Mouse (Mus musculus) cortical plate, adult 2 months (tissue): Measurements from ENCODE around the gene Fgfr2.

ENCODE experiments used
- CTCF ChIP-seq: fragments of 200-500 bp; IDR thresholded peaks from 2 replicates; pipeline ENCODE4 v1.5.1; 2011; ENCODE audit warnings: mild to moderate bottlenecking, control low read depth, low read length; ENCODE audit not compliant: insufficient read depth; ENCODE audit errors: extremely low read depth
- POLR2A ChIP-seq: fragments of 200-500 bp; IDR thresholded peaks from 2 replicates; pipeline ENCODE4 v1.6.1; 2011; ENCODE audit warnings: mild to moderate bottlenecking, low read length, control low read depth; ENCODE audit not compliant: insufficient read depth; ENCODE audit errors: extremely low read depth

DNA sequence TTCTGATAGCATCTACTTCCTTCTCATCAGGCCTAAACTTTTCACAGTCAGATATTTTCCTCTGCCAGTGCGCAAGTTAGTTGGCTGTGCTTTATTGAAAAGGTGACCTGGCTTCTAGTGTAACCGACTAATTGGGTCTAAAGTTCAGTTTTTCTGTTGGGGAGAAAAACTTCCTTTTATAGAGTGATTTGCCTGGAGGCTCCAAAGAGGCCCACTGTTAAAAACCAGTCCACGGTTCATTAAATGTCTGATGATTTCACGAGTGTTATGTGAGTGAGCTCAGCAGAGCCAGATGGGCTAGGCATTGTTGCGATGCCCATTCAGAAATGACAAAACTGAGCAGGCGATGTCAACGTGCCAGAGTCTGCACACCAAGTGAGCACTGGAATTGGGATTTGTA is 2552.7 kb downstream of the Fgfr2 start:
- TF ChIP-seq CTCF (no peak), POLR2A (no peak)
